Mouse (Mus musculus) megakaryocyte, embryonic 14.5 days (primary cell): ENCODE results near the gene Sox12. TPM values are rescaled to one million over a fixed set of nuclear protein-coding genes. Genes with fewer than 3 reads are reported as not detected.
"Not testable (repeated sequence)": the region's sequence is repeated elsewhere in the genome, so short reads cannot be mapped to it uniquely, and the experiment has no call there.

ENCODE experiments used
- H3K27me3 ChIP-seq: replicated peaks from 2 replicates; pipeline ENCODE3; 2012; ENCODE audit warnings: inconsistent platforms
- H3K36me3 ChIP-seq: replicated peaks from 2 replicates; pipeline ENCODE3; 2012; ENCODE audit warnings: low read length, inconsistent platforms, mixed read lengths
- H3K4me1 ChIP-seq: 2 replicates; pipeline ENCODE4 v1.6.1; 2012; ENCODE audit warnings: inconsistent platforms
- H3K4me3 ChIP-seq: replicated peaks from 2 replicates; pipeline ENCODE3; 2012; ENCODE audit warnings: moderate library complexity, mild to moderate bottlenecking, inconsistent platforms
- H3K9me3 ChIP-seq: 2 replicates; pipeline ENCODE4 v1.6.1; 2012; ENCODE audit warnings: inconsistent platforms
- FLI1 ChIP-seq: IDR thresholded peaks from 2 replicates; pipeline ENCODE4 v1.6.1; 2012; ENCODE audit warnings: low read length, inconsistent platforms, mixed read lengths
- GATA1 ChIP-seq: IDR thresholded peaks from 3 replicates; pipeline ENCODE4 v1.6.1; 2012; ENCODE audit warnings: mixed read lengths, low read length, inconsistent platforms, borderline replicate concordance
- polyA plus RNA-seq: library from polyadenylated mRNA; stranded (reverse); fragments of >175 nt; gene quantifications from 2 replicates; pipeline ENCODE4 v1.2.3, GENCODE M21; 2012; ENCODE audit warnings: low replicate concordance; ENCODE audit not compliant: insufficient read depth

Gene Sox12
- polyA plus RNA-seq, 1 experiment, result 7.8 TPM

- no peak for TF ChIP-seq GATA1
- no peak for TF ChIP-seq FLI1
- Histone ChIP-seq H3K9me3 (peaks cover 5% of the 10 kb centered on the region), H3K4me3 (no peak overlapping the region), H3K4me1 (peaks cover 34% of the 10 kb centered on the region), H3K27me3 (peaks cover 11% of the 10 kb centered on the region), H3K36me3 (peaks cover 3% of the 10 kb centered on the region)
Measured at GRCm38 (mm10) chr2:152359616-152360015, 38.2 kb downstream of the Sox12 start.

- H3K36me3 ChIP-seq, H3K9me3 ChIP-seq, H3K4me3 ChIP-seq: not testable (repeated sequence)
- H3K4me1 ChIP-seq, result peaks cover 32% of the 10 kb centered on the region
- H3K27me3 ChIP-seq, result peaks cover 11% of the 10 kb centered on the region
Measured at GRCm38 (mm10) chr2:152358977-152359376, 38.9 kb downstream of the Sox12 start.

- no peak for TF ChIP-seq GATA1
- TF ChIP-seq FLI1, result no peak
- Histone ChIP-seq H3K4me3 (no peak overlapping the region), H3K36me3 (peaks cover 3% of the 10 kb centered on the region), H3K4me1 (peaks cover 21% of the 10 kb centered on the region), H3K27me3 (peaks cover 11% of the 10 kb centered on the region), H3K9me3 (peaks cover 5% of the 10 kb centered on the region)
Measured at GRCm38 (mm10) chr2:152357254-152357653, 40.6 kb downstream of the Sox12 start.

- H3K36me3 ChIP-seq, result no peaks in the 10 kb centered on the region
- H3K27me3 ChIP-seq, result peaks cover under 1% of the 10 kb centered on the region
- no peaks in the 10 kb centered on the region for H3K9me3 ChIP-seq
- H3K4me3 ChIP-seq, result peak overlapping the region; percentile 79
- no peak for TF ChIP-seq GATA1
- TF ChIP-seq FLI1, result no peak
- peaks cover 68% of the 10 kb centered on the region for H3K4me1 ChIP-seq
Measured at GRCm38 (mm10) chr2:152349842-152350540, 47.9 kb downstream of the Sox12 start.

- Histone ChIP-seq H3K9me3 (no peaks in the 10 kb centered on the region), H3K36me3 (no peaks in the 10 kb centered on the region), H3K27me3 (no peaks in the 10 kb centered on the region), H3K4me1 (peaks cover 75% of the 10 kb centered on the region), H3K4me3 (no peak overlapping the region)
- TF ChIP-seq FLI1 (no peak), GATA1 (no peak)
Measured at GRCm38 (mm10) chr2:152349205-152349604, 48.7 kb downstream of the Sox12 start.

GRCm38 (mm10) chr2:152347722-152348121 is 50.1 kb downstream of the Sox12 start:
- H3K36me3 ChIP-seq, result no peaks in the 10 kb centered on the region
- no peak overlapping the region for H3K4me3 ChIP-seq
- no peak for TF ChIP-seq GATA1
- TF ChIP-seq FLI1, result no peak
- H3K9me3 ChIP-seq, result no peaks in the 10 kb centered on the region
- no peaks in the 10 kb centered on the region for H3K27me3 ChIP-seq
- H3K4me1 ChIP-seq, result peaks cover 86% of the 10 kb centered on the region

- Histone ChIP-seq H3K36me3 (peaks cover 2% of the 10 kb centered on the region), H3K27me3 (no peaks in the 10 kb centered on the region), H3K9me3 (no peaks in the 10 kb centered on the region), H3K4me1 (peaks cover 90% of the 10 kb centered on the region), H3K4me3 (no peak overlapping the region)
- TF ChIP-seq FLI1, result no peak
- TF ChIP-seq GATA1, result peak; percentile 14; the same call in 1 of the 3 replicates
Measured at GRCm38 (mm10) chr2:152346776-152347465, 50.9 kb downstream of the Sox12 start.

- H3K9me3 ChIP-seq, result no peaks in the 10 kb centered on the region
- no peak for TF ChIP-seq FLI1
- TF ChIP-seq GATA1, result no peak
- no peak overlapping the region for H3K4me3 ChIP-seq
- peaks cover 83% of the 10 kb centered on the region for H3K4me1 ChIP-seq
- no peaks in the 10 kb centered on the region for H3K27me3 ChIP-seq
- H3K36me3 ChIP-seq, result peaks cover 10% of the 10 kb centered on the region
Measured at GRCm38 (mm10) chr2:152345393-152345792, 52.5 kb downstream of the Sox12 start.

- no peak overlapping the region for H3K4me3 ChIP-seq
- no peaks in the 10 kb centered on the region for H3K27me3 ChIP-seq
- no peak for TF ChIP-seq GATA1
- peaks cover 13% of the 10 kb centered on the region for H3K36me3 ChIP-seq
- no peaks in the 10 kb centered on the region for H3K9me3 ChIP-seq
- peaks cover 78% of the 10 kb centered on the region for H3K4me1 ChIP-seq
Measured at GRCm38 (mm10) chr2:152344909-152345308, 53.0 kb downstream of the Sox12 start.

- H3K27me3 ChIP-seq, result no peaks in the 10 kb centered on the region
Measured at GRCm38 (mm10) chr2:152344361-152344760, 53.5 kb downstream of the Sox12 start.

More at GRCm38 (mm10) chr2:152344361-152344760, 53.5 kb downstream of the Sox12 start:
- Histone ChIP-seq H3K4me1 (peaks cover 73% of the 10 kb centered on the region), H3K4me3 (peak overlapping the region; percentile 95), H3K36me3 (peaks cover 19% of the 10 kb centered on the region), H3K9me3 (no peaks in the 10 kb centered on the region)
- TF ChIP-seq FLI1 (no peak), GATA1 (no peak)

Other genes starting within 250 kb of the Sox12 start
- 3.4 and 4.4 TPM in 2 replicates for gene Csnk2a1, start 171.2 kb downstream of the Sox12 start, polyA plus RNA-seq
- gene Tbc1d20, start 104.2 kb downstream of the Sox12 start, polyA plus RNA-seq, result 6.9 and 22.2 TPM in 2 replicates
- 152 and 308 TPM in 2 replicates for gene Rbck1, start 65.4 kb downstream of the Sox12 start, polyA plus RNA-seq
- gene Trib3, start 54.0 kb downstream of the Sox12 start, polyA plus RNA-seq, result 26.3 and 95.5 TPM in 2 replicates
- gene Nrsn2, start 21.4 kb downstream of the Sox12 start, polyA plus RNA-seq, result 1.2 TPM in 1 of 2 replicates, not detected in the other
- 3.6 and 7.9 TPM in 2 replicates for gene Zcchc3, start 17.0 kb upstream of the Sox12 start, polyA plus RNA-seq
- not detected in 2 replicates for gene 6820408C15Rik, start 17.5 kb upstream of the Sox12 start, polyA plus RNA-seq
- not detected in 2 replicates for gene Defb23, start 66.6 kb upstream of the Sox12 start, polyA plus RNA-seq
- gene Defb20, start 79.0 kb upstream of the Sox12 start, polyA plus RNA-seq, result not detected in 2 replicates
- not detected in 2 replicates for gene Defb22, start 92.1 kb upstream of the Sox12 start, polyA plus RNA-seq
- gene Defb26, start 113.6 kb upstream of the Sox12 start, polyA plus RNA-seq, result not detected in 2 replicates
- not detected in 2 replicates for gene Defb28, start 120.2 kb upstream of the Sox12 start, polyA plus RNA-seq
- gene Defb29, start 142.0 kb upstream of the Sox12 start, polyA plus RNA-seq, result not detected in 2 replicates
- not detected in 2 replicates for gene Gm17416, start 171.3 kb upstream of the Sox12 start, polyA plus RNA-seq
- gene Defb21, start 174.7 kb upstream of the Sox12 start, polyA plus RNA-seq, result not detected in 2 replicates
- not detected in 2 replicates for gene Defb19, start 182.2 kb upstream of the Sox12 start, polyA plus RNA-seq
- gene Defb45, start 201.3 kb upstream of the Sox12 start, polyA plus RNA-seq, result not detected in 2 replicates
- not detected in 2 replicates for gene Defb36, start 206.3 kb upstream of the Sox12 start, polyA plus RNA-seq
- not detected in 2 replicates for gene Defb25, start 225.0 kb upstream of the Sox12 start, polyA plus RNA-seq
- gene Rem1, start 228.9 kb upstream of the Sox12 start, polyA plus RNA-seq, result not detected in 2 replicates